Mouse (Mus musculus): ENCODE results near the gene Pon1. TPM values are rescaled to one million over a fixed set of nuclear protein-coding genes. Genes with fewer than 3 reads are reported as not detected.

The Pon1 gene
- polyA plus RNA-seq, 1 experiment: not detected

GRCm38 (mm10) chr6:5172571-5172970 is 21.2 kb downstream of the Pon1 start:
- Histone ChIP-seq H3K79me2 (ENCODE audit: control insufficient read depth, insufficient read depth) (no peaks in the 10 kb centered on the region), H3K36me3 (ENCODE audit: control insufficient read depth, insufficient read depth) (no peaks in the 10 kb centered on the region), H3K4me3 (no peak overlapping the region), H3ac (ENCODE audit: control insufficient read depth, insufficient read length) (no peak overlapping the region), H3K27me3 (ENCODE audit: control insufficient read depth, insufficient read depth, insufficient read length) (no peaks in the 10 kb centered on the region), H3K4me2 (ENCODE audit: low read depth) (no peak overlapping the region)
- no peak for TF ChIP-seq TCF12 (IDR thresholded peaks at IDR 0.05; ENCODE audit: insufficient read depth, poor library complexity, severe bottlenecking)
- no peak for TF ChIP-seq E2F4 (IDR thresholded peaks at IDR 0.05; ENCODE audit: insufficient read depth)
- no peak for TF ChIP-seq REST (IDR thresholded peaks at IDR 0.05; ENCODE audit: insufficient read depth, insufficient read length)
- TF ChIP-seq MYOG (IDR thresholded peaks at IDR 0.05; ENCODE audit: control insufficient read depth in 1 of 3, insufficient read depth in 1 of 3, insufficient read length in 2 of 3, low read depth in 2 of 3): no peak
- TF ChIP-seq MAX (IDR thresholded peaks at IDR 0.05; ENCODE audit: low read depth): no peak
- no peak for TF ChIP-seq MYOD1 (IDR thresholded peaks at IDR 0.05; ENCODE audit: control insufficient read depth in 1 of 3, insufficient read length in 2 of 3, low read depth in 2 of 3)
- TF ChIP-seq POLR2A (IDR thresholded peaks at IDR 0.05; ENCODE audit: insufficient read length, low read depth): no peak
- no peak for TF ChIP-seq CEBPB (IDR thresholded peaks at IDR 0.05; ENCODE audit: insufficient read depth, poor library complexity, severe bottlenecking)
- TF ChIP-seq USF1 (IDR thresholded peaks at IDR 0.05; ENCODE audit: low read depth): no peak
- no peak for TF ChIP-seq TCF3 (IDR thresholded peaks at IDR 0.05; ENCODE audit: insufficient read length, low read depth)

- no peaks in the 10 kb centered on the region for H3K36me3 ChIP-seq (ENCODE audit: control insufficient read depth, insufficient read depth)
- no peak for TF ChIP-seq SRF (IDR thresholded peaks at IDR 0.05; ENCODE audit: control insufficient read depth, insufficient read length, low read depth)
- TF ChIP-seq MYOD1 (IDR thresholded peaks at IDR 0.05; ENCODE audit: control insufficient read depth in 1 of 3, insufficient read length in 2 of 3, low read depth in 2 of 3): no peak
- TF ChIP-seq TCF12 (IDR thresholded peaks at IDR 0.05; ENCODE audit: insufficient read depth, poor library complexity, severe bottlenecking): no peak
- no peak for TF ChIP-seq REST (IDR thresholded peaks at IDR 0.05; ENCODE audit: insufficient read depth, insufficient read length)
- TF ChIP-seq POLR2A (IDR thresholded peaks at IDR 0.05; ENCODE audit: insufficient read length, low read depth): no peak
- TF ChIP-seq TCF3 (IDR thresholded peaks at IDR 0.05; ENCODE audit: insufficient read length, low read depth): no peak
- TF ChIP-seq MAX (IDR thresholded peaks at IDR 0.05; ENCODE audit: low read depth): no peak
- no peak for TF ChIP-seq POLR2AphosphoS2 (IDR thresholded peaks at IDR 0.05; ENCODE audit: insufficient read length, low read depth)
- TF ChIP-seq E2F4 (IDR thresholded peaks at IDR 0.05; ENCODE audit: insufficient read depth): no peak
- no peak for TF ChIP-seq USF1 (IDR thresholded peaks at IDR 0.05; ENCODE audit: low read depth)
- TF ChIP-seq MYOG (IDR thresholded peaks at IDR 0.05; ENCODE audit: control insufficient read depth in 1 of 3, insufficient read depth in 1 of 3, insufficient read length in 2 of 3, low read depth in 2 of 3): no peak
- no peak for TF ChIP-seq CEBPB (IDR thresholded peaks at IDR 0.05; ENCODE audit: insufficient read depth, poor library complexity, severe bottlenecking)
- no peak overlapping the region for H3K4me3 ChIP-seq
- H3K79me2 ChIP-seq (ENCODE audit: control insufficient read depth, insufficient read depth): no peaks in the 10 kb centered on the region
- no peaks in the 10 kb centered on the region for H3K27me3 ChIP-seq (ENCODE audit: control insufficient read depth, insufficient read depth, insufficient read length)
- H3K4me2 ChIP-seq (ENCODE audit: low read depth): no peak overlapping the region
- H3ac ChIP-seq (ENCODE audit: control insufficient read depth, insufficient read length): no peak overlapping the region
Observed at GRCm38 (mm10) chr6:5171418-5171817, 22.3 kb downstream of the Pon1 start.

DNA sequence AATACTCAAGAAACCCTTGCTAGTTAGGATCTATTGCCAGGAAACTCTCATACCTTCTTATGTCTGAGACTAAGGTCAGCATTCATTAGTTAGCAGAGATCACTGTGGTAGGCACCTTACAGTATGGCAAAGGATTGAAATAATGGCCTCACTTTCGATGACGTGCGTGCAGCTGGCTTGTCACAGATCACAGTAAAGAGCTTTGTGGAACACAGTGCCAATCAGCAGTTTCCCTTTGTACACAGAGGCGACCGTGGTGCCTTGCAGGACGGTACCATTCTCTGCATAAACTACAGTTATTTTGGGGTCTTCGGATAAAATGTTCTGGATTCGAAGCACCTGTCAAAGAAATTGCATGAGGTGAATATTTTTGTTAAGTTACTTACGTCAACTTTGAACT is 25.6 kb downstream of the Pon1 start:
- H3K4me2 ChIP-seq (ENCODE audit: low read depth): no peak overlapping the region
- H3K79me2 ChIP-seq (ENCODE audit: control insufficient read depth, insufficient read depth): no peaks in the 10 kb centered on the region
- no peak overlapping the region for H3K4me3 ChIP-seq
- no peak overlapping the region for H3ac ChIP-seq (ENCODE audit: control insufficient read depth, insufficient read length)
- no peak for TF ChIP-seq E2F4 (IDR thresholded peaks at IDR 0.05; ENCODE audit: insufficient read depth)
- no peaks in the 10 kb centered on the region for H3K27me3 ChIP-seq (ENCODE audit: control insufficient read depth, insufficient read depth, insufficient read length)
- no peaks in the 10 kb centered on the region for H3K36me3 ChIP-seq (ENCODE audit: control insufficient read depth, insufficient read depth)

GRCm38 (mm10) chr6:5167051-5167677 is 26.6 kb downstream of the Pon1 start:
- H3K4me3 ChIP-seq: no peak overlapping the region
- TF ChIP-seq REST (IDR thresholded peaks at IDR 0.05; ENCODE audit: insufficient read depth, insufficient read length) (no peak), MAX (IDR thresholded peaks at IDR 0.05; ENCODE audit: low read depth) (no peak), POLR2AphosphoS2 (IDR thresholded peaks at IDR 0.05; ENCODE audit: insufficient read length, low read depth) (no peak), CEBPB (IDR thresholded peaks at IDR 0.05; ENCODE audit: insufficient read depth, poor library complexity, severe bottlenecking) (no peak), SRF (IDR thresholded peaks at IDR 0.05; ENCODE audit: control insufficient read depth, insufficient read length, low read depth) (no peak), POLR2A (IDR thresholded peaks at IDR 0.05; ENCODE audit: insufficient read length, low read depth) (no peak), USF1 (IDR thresholded peaks at IDR 0.05; ENCODE audit: low read depth) (no peak), MYOG (IDR thresholded peaks at IDR 0.05; ENCODE audit: control insufficient read depth in 1 of 3, insufficient read depth in 1 of 3, insufficient read length in 2 of 3, low read depth in 2 of 3) (no peak), MYOD1 (IDR thresholded peaks at IDR 0.05; ENCODE audit: control insufficient read depth in 1 of 3, insufficient read length in 2 of 3, low read depth in 2 of 3) (no peak), E2F4 (IDR thresholded peaks at IDR 0.05; ENCODE audit: insufficient read depth) (no peak), TCF3 (IDR thresholded peaks at IDR 0.05; ENCODE audit: insufficient read length, low read depth) (no peak), TCF12 (IDR thresholded peaks at IDR 0.05; ENCODE audit: insufficient read depth, poor library complexity, severe bottlenecking) (no peak)
- H3K36me3 ChIP-seq (ENCODE audit: control insufficient read depth, insufficient read depth): no peaks in the 10 kb centered on the region
- no peaks in the 10 kb centered on the region for H3K27me3 ChIP-seq (ENCODE audit: control insufficient read depth, insufficient read depth, insufficient read length)
- no peak overlapping the region for H3K4me2 ChIP-seq (ENCODE audit: low read depth)
- H3K79me2 ChIP-seq (ENCODE audit: control insufficient read depth, insufficient read depth): no peaks in the 10 kb centered on the region
- no peak overlapping the region for H3ac ChIP-seq (ENCODE audit: control insufficient read depth, insufficient read length)

GRCm38 (mm10) chr6:5164855-5165254 is 28.9 kb downstream of the Pon1 start:
- Histone ChIP-seq H3K4me3 (no peak overlapping the region), H3K79me2 (ENCODE audit: control insufficient read depth, insufficient read depth) (no peaks in the 10 kb centered on the region), H3K27me3 (ENCODE audit: control insufficient read depth, insufficient read depth, insufficient read length) (no peaks in the 10 kb centered on the region), H3K36me3 (ENCODE audit: control insufficient read depth, insufficient read depth) (no peaks in the 10 kb centered on the region), H3K4me2 (ENCODE audit: low read depth) (no peak overlapping the region), H3ac (ENCODE audit: control insufficient read depth, insufficient read length) (no peak overlapping the region)
- TF ChIP-seq POLR2A (IDR thresholded peaks at IDR 0.05; ENCODE audit: insufficient read length, low read depth) (no peak), USF1 (IDR thresholded peaks at IDR 0.05; ENCODE audit: low read depth) (no peak), TCF3 (IDR thresholded peaks at IDR 0.05; ENCODE audit: insufficient read length, low read depth) (no peak), MYOG (IDR thresholded peaks at IDR 0.05; ENCODE audit: control insufficient read depth in 1 of 3, insufficient read depth in 1 of 3, insufficient read length in 2 of 3, low read depth in 2 of 3) (no peak), TCF12 (IDR thresholded peaks at IDR 0.05; ENCODE audit: insufficient read depth, poor library complexity, severe bottlenecking) (no peak), MYOD1 (IDR thresholded peaks at IDR 0.05; ENCODE audit: control insufficient read depth in 1 of 3, insufficient read length in 2 of 3, low read depth in 2 of 3) (no peak), CEBPB (IDR thresholded peaks at IDR 0.05; ENCODE audit: insufficient read depth, poor library complexity, severe bottlenecking) (no peak), REST (IDR thresholded peaks at IDR 0.05; ENCODE audit: insufficient read depth, insufficient read length) (no peak), MAX (IDR thresholded peaks at IDR 0.05; ENCODE audit: low read depth) (no peak)
